13 mouse cellular contexts compared by ENCODE assay signal in genomic region chr4:22645616-22646015, GRCm38 (mm10).
DNase-seq lines count a peak whose midpoint lies in the region; ATAC-seq and TF ChIP-seq lines count a peak whose summit lies in the region.
"Had no signal": no experiment of that assay in that cellular context is flagged by ENCODE, and none has a peak within 500 bp of the region (broad histone marks: within the 10 kb centered on the region; RNA-seq: fewer than 3 reads in every experiment).

No protein-coding gene starts in this region.

- ATAC-seq in hindbrain, embryonic 14.5 days (ENCODE audit: low FRiP score): no peak
- no peak for ATAC-seq in hindbrain, embryonic 12.5 days (ENCODE audit: low FRiP score)
- ATAC-seq in limb, embryonic 14.5 days (ENCODE audit: low FRiP score, low read depth): no peak

- no peaks in the 10 kb centered on the region for H3K4me1 ChIP-seq in hindbrain, embryonic 14.5 days (replicated peaks; ENCODE audit: control insufficient read depth, insufficient read depth, low read length)
- no peaks in the 10 kb centered on the region for H3K4me1 ChIP-seq in hindbrain, embryonic 12.5 days
- no peaks in the 10 kb centered on the region for H3K4me1 ChIP-seq in ES-E14 (ENCODE audit: control insufficient read depth in 2 of 2, insufficient read depth in 2 of 2, low read length in 2 of 2, poor library complexity in 1 of 2)
- H3K4me1 ChIP-seq in limb, embryonic 14.5 days (ENCODE audit: control insufficient read depth, insufficient read depth, low read length): no peaks in the 10 kb centered on the region
- H3K4me1 ChIP-seq: forebrain, embryonic 12.5 days; liver, embryonic 13.5 days had no signal

- no peak overlapping the region for H3K4me3 ChIP-seq in hindbrain, embryonic 14.5 days (replicated peaks; ENCODE audit: low read length)
- no peak overlapping the region for H3K4me3 ChIP-seq in hindbrain, embryonic 12.5 days
- H3K4me3 ChIP-seq in ES-E14 (ENCODE audit: insufficient read depth in 1 of 2, low read depth in 1 of 2, low read length in 2 of 2, poor library complexity in 1 of 2, severe bottlenecking in 1 of 2): no peak overlapping the region
- H3K4me3 ChIP-seq in limb, embryonic 14.5 days (replicated peaks; ENCODE audit: low read length): no peak overlapping the region
- H3K4me3 ChIP-seq: forebrain, embryonic 12.5 days; gastrocnemius, adult 2 months; liver, embryonic 13.5 days had no signal

- no peak overlapping the region for H3K9ac ChIP-seq in hindbrain, embryonic 14.5 days
- no peak overlapping the region for H3K9ac ChIP-seq in hindbrain, embryonic 12.5 days
- no peak overlapping the region for H3K9ac ChIP-seq in ES-E14 (ENCODE audit: insufficient read depth, low read depth, low read length, poor library complexity, severe bottlenecking)
- no peak overlapping the region for H3K9ac ChIP-seq in limb, embryonic 14.5 days (ENCODE audit: low read depth, low read length, severe bottlenecking)
- H3K9ac ChIP-seq: forebrain, embryonic 12.5 days; liver, embryonic 13.5 days had no signal

- H3K4me2 ChIP-seq in hindbrain, embryonic 14.5 days (replicated peaks): no peak overlapping the region
- H3K4me2 ChIP-seq in hindbrain, embryonic 12.5 days (replicated peaks): no peak overlapping the region
- no peak overlapping the region for H3K4me2 ChIP-seq in limb, embryonic 14.5 days (replicated peaks; ENCODE audit: low read depth, low read length, severe bottlenecking)
- H3K4me2 ChIP-seq: forebrain, embryonic 12.5 days; liver, embryonic 13.5 days had no signal

- no peaks in the 10 kb centered on the region for H3K27me3 ChIP-seq in hindbrain, embryonic 14.5 days (ENCODE audit: control insufficient read depth, insufficient read depth, low read length)
- H3K27me3 ChIP-seq in hindbrain, embryonic 12.5 days: no peaks in the 10 kb centered on the region
- no peaks in the 10 kb centered on the region for H3K27me3 ChIP-seq in limb, embryonic 14.5 days (ENCODE audit: control insufficient read depth, insufficient read depth, low read length)
- H3K27me3 ChIP-seq: CH12.LX; forebrain, embryonic 12.5 days; liver, embryonic 13.5 days had no signal

- no peak overlapping the region for H3K27ac ChIP-seq in hindbrain, embryonic 14.5 days
- H3K27ac ChIP-seq in hindbrain, embryonic 12.5 days: no peak overlapping the region
- H3K27ac ChIP-seq in ES-E14 (ENCODE audit: insufficient read depth, low read depth, low read length, poor library complexity, severe bottlenecking): no peak overlapping the region
- H3K27ac ChIP-seq in limb, embryonic 14.5 days (replicated peaks; ENCODE audit: low read depth, low read length): no peak overlapping the region
- H3K27ac ChIP-seq: forebrain, embryonic 12.5 days; gastrocnemius, adult 2 months; liver, embryonic 13.5 days; macrophage had no signal

- in situ Hi-C loops in ES-E14 (cut with MboI; ENCODE audit: low sequenced_read_pairs in 2 of 2, unreplicated experiment in 2 of 2): no loop called here

- 0 out of 2 replicates have a peak, but pooled peaks cover 4% of the 10 kb centered on the region for H3K9me3 ChIP-seq in hindbrain, embryonic 14.5 days (ENCODE audit: control insufficient read depth, low read length)
- no peaks in the 10 kb centered on the region for H3K9me3 ChIP-seq in hindbrain, embryonic 12.5 days (replicated peaks)
- no peaks in the 10 kb centered on the region for H3K9me3 ChIP-seq in ES-E14 (ENCODE audit: control insufficient read depth, insufficient read depth, low read depth, low read length)
- no peaks in the 10 kb centered on the region for H3K9me3 ChIP-seq in limb, embryonic 14.5 days (ENCODE audit: control insufficient read depth, low read length)
- H3K9me3 ChIP-seq: forebrain, embryonic 12.5 days; liver, embryonic 13.5 days had no signal

- peak; percentile 40 for DNase-seq in hindbrain, embryonic 14.5 days (ENCODE audit: low spot score)
- peak; percentile 33 for DNase-seq in ES-E14 (ENCODE audit: low read depth, low spot score)
- peak; percentile 77 for DNase-seq in embryo, embryonic 10.5 days (ENCODE audit: low spot score)
- peak; percentile 81 for DNase-seq in limb, embryonic 14.5 days (ENCODE audit: low spot score)
- no peak for DNase-seq in left cerebral cortex, postnatal 14 days (ENCODE audit: low spot score in 2 of 2)
- DNase-seq in cerebellum, postnatal 4 days (ENCODE audit: low spot score in 2 of 2): no peak
- DNase-seq in cerebellum, postnatal 14 days: no peak
- DNase-seq: gastrocnemius, adult 2 months; liver, embryonic 13.5 days had no signal

- 56% methylated on average over 3 of the region's 3 CpGs for WGBS in hindbrain, embryonic 14.5 days
- WGBS in hindbrain, embryonic 12.5 days: 57% methylated on average over 3 of the region's 3 CpGs
- 49% methylated on average over 3 of the region's 3 CpGs for WGBS in limb, embryonic 14.5 days

- TF ChIP-seq POLR2A in limb, embryonic 14.5 days (IDR thresholded peaks at IDR 0.05; ENCODE audit: borderline replicate concordance, extremely low read depth, insufficient read depth, insufficient read length): no peak

- H3K36me3 ChIP-seq in hindbrain, embryonic 14.5 days (replicated peaks; ENCODE audit: control insufficient read depth, insufficient read depth): no peaks in the 10 kb centered on the region
- no peaks in the 10 kb centered on the region for H3K36me3 ChIP-seq in hindbrain, embryonic 12.5 days
- no peaks in the 10 kb centered on the region for H3K36me3 ChIP-seq in ES-E14 (ENCODE audit: control insufficient read depth, insufficient read depth, low read length, poor library complexity, severe bottlenecking)
- H3K36me3 ChIP-seq in limb, embryonic 14.5 days (ENCODE audit: control insufficient read depth, insufficient read depth, low read length): no peaks in the 10 kb centered on the region
- H3K36me3 ChIP-seq: forebrain, embryonic 12.5 days; liver, embryonic 13.5 days had no signal

- intact Hi-C loops in left cerebral cortex, postnatal 14 days (cut with DNase I): no loop called here

TF ChIP-seq in ES-E14, 5 proteins besides CTCF, POLR2A, EP300 and RAD21:
- no peak for TF ChIP-seq MAFK (IDR thresholded peaks at IDR 0.05; ENCODE audit: insufficient read depth, low read depth, low read length)
- TF ChIP-seq CHD2 (IDR thresholded peaks at IDR 0.05; ENCODE audit: low read depth, low read length): no peak
- TF ChIP-seq HCFC1 (IDR thresholded peaks at IDR 0.05; ENCODE audit: borderline replicate concordance, insufficient read depth, low read length): no peak
- no peak for TF ChIP-seq ZNF384 (IDR thresholded peaks at IDR 0.05; ENCODE audit: low read depth, low read length)
- TF ChIP-seq ZC3H11A (IDR thresholded peaks at IDR 0.05; ENCODE audit: borderline replicate concordance, low read depth, low read length): no peak
TF ChIP-seq in ES-E14: peak in this region for 0.

Comparison
In these comparisons a context has a peak if more than half of its experiments do, and no peak if none do; other contexts are left out.
1. DNase-seq: peak in hindbrain, embryonic 14.5 days (single experiment), ES-E14 (single experiment), embryo, embryonic 10.5 days (single experiment) and limb, embryonic 14.5 days (single experiment); none in left cerebral cortex, postnatal 14 days (0 of 2), cerebellum, postnatal 4 days (0 of 2) and cerebellum, postnatal 14 days (0 of 2).